Mouse (Mus musculus) left cerebral cortex, postnatal 25 days (tissue): Measurements from ENCODE around the gene Xdh. TPM values are rescaled to one million over a fixed set of nuclear protein-coding genes. Genes with fewer than 3 reads are reported as not detected.
"Not testable (repeated sequence)": the region's sequence is repeated elsewhere in the genome, so short reads cannot be mapped to it uniquely, and the experiment has no call there.

Experiments
- DNase-seq, 2 experiments: peaks; one replicate each; pipeline ENCODE4 v3.0.0; 2022; ENCODE audit warnings: low spot score in 2 of 2, mixed read lengths in 1 of 2
- intact Hi-C: fragments of 180-260 bp; cut with DNase I; formaldehyde crosslinking; loops from one replicate; pipeline ENCODE4 v1.15.1; 2025
- total RNA-seq, 2 experiments: library from RNA; stranded (reverse); gene quantifications; 2 replicates each; pipeline ENCODE4 v1.2.3; 2021

Xdh gene
- total RNA-seq, 2 experiments from 2014 or later: 3.9 to 5.2 TPM

DNA sequence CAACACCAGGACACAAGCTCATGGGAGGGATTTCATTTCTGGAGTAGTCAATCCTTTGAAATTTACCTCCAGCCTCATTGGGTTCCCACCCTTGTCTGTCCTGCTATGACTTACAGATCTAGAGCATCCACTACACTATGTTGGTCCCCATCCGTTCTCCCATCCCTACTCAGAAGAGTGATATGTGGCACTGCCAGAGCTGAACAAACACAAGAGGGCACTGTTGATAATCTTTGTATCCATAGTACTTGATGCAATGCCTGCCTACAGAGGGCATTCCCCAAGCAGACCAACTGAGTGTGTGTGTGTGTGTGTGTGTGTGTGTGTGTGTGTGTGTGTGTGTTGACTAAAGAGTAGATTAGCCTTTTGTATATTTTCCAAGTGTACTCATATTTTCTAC lies 58.4 kb downstream of the Xdh start:
- peak in 1 of 2 experiments; percentile 28 for DNase-seq
- intact Hi-C loops: no loop called here

DNA sequence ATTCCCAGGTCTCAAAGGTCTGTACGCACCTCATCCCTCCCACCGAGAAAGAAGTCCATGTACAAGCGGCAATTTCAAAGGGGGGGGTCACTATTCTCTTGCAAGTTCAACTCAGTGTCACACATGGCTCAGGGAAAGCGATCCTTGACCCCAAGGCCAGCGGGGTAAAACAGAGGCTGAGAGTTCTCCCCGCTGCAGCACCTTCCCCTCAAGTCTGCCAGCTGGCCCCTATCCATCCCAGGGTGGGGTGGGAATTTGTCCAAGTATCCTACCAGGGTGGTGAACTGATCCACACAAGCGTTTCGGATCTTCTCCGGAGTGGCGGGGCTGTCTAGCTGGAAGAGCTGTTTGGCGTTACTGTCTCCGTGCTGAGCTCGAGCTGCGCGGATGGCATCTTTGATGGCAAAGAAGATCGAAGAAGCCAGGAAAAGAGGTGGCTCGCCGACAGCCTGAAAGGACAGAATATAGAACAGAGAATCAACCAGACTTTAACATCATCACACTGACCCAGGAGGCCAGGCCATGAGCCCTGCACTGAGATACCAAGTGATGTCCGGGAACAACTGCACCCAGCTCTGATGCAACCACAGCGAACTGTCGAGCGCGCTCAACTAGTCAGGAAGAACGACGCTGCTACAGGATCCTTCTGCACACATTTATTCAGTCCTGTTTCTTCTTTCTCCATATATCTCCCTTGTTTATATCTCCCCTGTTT lies 63.8 kb downstream of the Xdh start:
- intact Hi-C loops: loop anchor here (10.0 kb wide), 1 partner anchor 1031 kb away; no protein-coding TSS in a partner anchor
- no peak for DNase-seq

DNA sequence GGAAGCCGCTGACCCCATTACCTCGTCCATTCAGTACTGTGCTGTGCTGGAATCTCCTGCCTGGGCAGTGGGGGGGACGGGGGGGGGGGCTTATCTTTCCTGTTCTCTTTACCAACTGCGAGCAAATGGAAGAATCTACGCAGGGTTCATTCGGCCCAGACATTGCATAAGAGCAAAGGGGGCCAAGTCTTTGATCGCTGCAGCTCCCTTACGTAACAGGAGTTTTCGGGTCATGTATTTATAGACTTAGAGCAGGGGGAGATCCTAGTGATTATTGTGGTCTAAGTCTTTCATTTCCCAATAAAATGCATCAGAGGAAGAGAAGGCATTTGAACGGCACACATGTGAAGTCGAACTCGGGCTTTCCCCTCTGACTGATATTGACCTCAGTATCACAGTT lies 66.7 kb downstream of the Xdh start:
- DNase-seq: no peak
- intact Hi-C loops: loop anchor here (5.0 to 10.0 kb wide), 2 partner anchors 311 to 1029 kb away; no protein-coding TSS in a partner anchor

DNA sequence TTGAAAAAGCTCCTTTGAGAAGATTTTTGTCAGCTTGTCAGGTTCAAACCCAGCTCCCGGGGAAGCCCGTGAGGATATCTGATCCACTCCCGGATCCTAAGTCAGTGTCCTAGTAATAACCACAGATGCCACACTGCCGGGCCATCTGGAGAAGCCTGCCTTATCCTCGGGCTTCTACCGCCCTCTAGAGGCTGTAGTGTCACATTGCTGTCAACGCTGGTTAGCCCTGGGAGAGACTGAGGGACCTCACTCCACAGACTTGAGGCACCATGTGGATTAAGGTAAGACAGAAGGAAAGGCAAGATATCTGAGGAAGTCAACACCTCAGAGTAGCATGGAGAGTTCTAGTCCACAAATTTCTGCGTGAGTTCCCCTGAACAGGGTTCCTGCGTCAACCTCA lies 67.8 kb downstream of the Xdh start:
- DNase-seq: peak; percentile 77 to 91
- intact Hi-C loops: loop anchor here (1.0 to 10.0 kb wide), 5 partner anchors 78 to 1027 kb away; partner anchors contain the start of gene Ehd3

DNA sequence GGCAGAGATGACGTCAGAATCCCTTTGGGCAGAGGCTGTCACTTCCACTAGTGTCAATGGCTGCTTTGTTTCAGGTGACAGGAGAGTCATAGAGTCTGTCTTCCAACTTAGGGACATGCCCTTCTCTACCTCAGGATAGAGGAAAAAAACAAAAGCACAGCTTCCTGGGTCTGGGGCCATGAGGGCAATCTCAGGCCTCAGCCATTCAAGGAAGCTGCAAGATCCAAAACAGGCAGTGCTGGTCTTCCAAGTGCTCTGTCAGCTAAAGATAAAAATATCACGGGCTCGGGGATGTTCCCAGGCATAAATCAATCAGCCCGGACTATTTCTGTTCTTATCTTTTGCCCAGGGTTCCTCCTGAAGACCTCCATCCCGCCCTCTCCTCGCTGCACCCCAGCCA lies 68.7 kb downstream of the Xdh start:
- no peak for DNase-seq
- intact Hi-C loops: loop anchor here (2.0 to 10.0 kb wide), 3 partner anchors 50 to 1026 kb away; no protein-coding TSS in a partner anchor

DNA sequence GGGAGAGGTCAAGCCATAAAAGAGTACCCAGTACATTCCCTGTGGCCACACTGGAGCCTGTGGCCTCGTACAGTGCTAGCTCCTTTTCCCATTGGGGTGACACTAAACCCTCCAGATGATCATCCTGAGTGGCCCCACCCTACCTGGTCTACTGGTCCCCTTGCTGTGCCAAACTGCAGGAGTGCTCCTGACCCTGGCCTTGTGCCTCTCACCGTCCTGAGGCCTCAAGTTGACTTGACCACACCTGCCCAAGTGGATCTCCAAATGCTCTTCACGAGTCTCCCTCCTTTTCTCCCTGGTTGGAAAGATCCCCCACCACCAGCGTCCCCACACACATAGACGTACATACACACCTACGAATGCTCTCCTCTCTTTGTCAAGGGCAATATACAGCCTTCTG lies 69.7 kb downstream of the Xdh start:
- intact Hi-C loops: loop anchor here (2.0 to 10.0 kb wide), 3 partner anchors 49 to 1025 kb away; no protein-coding TSS in a partner anchor
- no peak for DNase-seq

DNA sequence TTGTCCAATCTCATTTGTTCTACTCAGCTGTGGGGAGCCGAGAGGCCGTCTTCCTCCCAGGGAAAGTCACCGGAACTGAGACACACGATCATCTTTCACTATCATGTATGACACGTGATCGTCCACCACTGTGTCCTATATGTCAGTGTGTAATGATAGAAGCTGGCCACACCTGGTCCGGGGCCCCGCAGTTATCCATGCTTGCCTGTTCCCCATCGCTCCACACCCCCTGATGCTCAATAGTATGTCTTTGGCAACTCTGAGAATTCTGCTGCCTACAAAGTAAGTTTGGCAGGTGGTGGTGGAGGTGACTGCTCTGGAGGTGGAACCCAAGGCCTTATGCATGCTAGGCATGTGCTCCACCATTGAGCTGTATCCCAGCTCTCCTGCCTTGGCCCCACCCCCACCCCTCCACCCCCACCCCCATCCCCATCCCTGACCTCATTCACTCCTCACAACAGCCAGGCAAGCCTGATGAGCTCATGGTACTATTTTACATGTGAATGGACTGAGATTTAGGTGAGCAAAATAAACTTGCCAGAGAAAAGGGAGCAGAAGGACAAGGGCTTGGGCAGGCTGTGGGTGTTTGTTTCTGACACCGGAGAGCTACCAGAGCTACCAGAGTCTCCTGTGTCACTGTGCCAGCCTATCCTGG lies 70.6 kb downstream of the Xdh start:
- DNase-seq: no peak
- intact Hi-C loops: no loop called here

DNA sequence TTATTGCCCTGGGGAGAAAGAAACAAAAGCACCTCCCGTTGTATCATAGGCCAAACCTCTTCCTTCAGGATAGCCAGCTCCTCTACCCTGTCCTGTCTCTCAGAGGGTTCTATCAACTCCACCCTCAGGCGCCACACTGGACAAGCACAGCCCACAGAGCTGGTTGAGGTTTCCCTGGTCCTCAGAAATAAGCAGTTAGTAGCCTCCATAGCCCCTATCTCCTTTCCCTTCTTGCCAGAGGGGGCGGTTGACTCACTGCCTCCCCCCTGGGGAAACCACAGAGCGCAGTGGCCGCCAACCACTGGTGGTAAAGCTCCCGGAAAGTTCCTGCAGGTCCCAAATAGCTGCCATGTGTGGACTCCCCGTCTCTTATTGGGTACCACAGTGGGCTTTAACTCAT lies 74.3 kb downstream of the Xdh start:
- intact Hi-C loops: loop anchor here (2.0 kb wide), 1 partner anchor 31 kb away; no protein-coding TSS in a partner anchor

DNA sequence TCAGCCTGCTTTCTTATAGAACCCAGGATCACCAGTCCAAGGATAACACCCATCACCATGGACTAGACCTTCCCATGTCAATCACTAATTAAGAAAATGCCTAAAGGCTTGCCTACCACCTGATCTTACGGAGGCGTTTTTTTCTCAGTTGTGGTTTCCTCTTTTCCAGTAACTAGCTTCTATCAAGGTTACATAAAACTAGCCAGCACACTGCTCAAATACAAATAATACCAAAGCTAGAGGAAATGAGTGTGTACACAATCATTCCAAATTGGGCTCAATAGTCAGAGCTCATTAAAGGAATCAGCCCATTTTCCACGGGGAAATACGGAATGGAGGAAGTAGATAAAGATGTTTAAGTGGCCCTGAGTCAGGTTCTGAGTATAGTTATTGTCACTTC lies 74.7 kb downstream of the Xdh start:
- no peak for DNase-seq
- intact Hi-C loops: loop anchor here (2.0 kb wide), 1 partner anchor 30 kb away; no protein-coding TSS in a partner anchor

More for the DNA sequence above, 74.3 kb downstream of the Xdh start:
- no peak for DNase-seq

DNA sequence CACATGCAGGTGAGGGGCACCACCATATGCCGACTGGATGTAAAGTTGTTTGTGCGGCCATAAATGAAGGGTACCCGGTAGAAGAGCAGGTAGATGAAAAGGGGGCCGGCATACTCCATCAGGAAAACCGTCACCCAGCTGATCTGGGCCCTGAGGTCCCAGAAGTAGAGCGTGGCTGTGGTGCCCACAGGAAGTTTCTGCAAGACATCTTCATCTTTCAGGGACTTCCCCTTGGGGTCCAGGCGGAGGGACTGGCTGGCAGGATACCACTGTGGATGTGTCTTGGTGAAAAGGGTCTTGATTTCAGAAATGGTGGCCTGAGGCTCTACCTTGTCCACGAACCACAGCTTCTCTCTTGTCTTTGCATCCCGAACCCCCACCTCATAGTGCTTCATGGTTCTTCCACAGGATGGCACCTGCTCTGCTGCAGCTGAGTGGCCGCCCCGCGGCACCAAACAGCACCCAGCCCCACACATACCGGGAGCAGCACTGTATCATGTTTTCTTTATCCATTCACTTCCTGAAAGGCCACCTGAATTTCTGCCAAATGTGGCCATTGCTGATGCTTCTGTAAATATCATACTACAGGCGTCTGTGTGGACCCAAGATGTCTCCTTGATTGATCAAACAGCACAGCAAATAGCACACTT lies 78.9 kb downstream of the Xdh start:
- intact Hi-C loops: no loop called here

DNA sequence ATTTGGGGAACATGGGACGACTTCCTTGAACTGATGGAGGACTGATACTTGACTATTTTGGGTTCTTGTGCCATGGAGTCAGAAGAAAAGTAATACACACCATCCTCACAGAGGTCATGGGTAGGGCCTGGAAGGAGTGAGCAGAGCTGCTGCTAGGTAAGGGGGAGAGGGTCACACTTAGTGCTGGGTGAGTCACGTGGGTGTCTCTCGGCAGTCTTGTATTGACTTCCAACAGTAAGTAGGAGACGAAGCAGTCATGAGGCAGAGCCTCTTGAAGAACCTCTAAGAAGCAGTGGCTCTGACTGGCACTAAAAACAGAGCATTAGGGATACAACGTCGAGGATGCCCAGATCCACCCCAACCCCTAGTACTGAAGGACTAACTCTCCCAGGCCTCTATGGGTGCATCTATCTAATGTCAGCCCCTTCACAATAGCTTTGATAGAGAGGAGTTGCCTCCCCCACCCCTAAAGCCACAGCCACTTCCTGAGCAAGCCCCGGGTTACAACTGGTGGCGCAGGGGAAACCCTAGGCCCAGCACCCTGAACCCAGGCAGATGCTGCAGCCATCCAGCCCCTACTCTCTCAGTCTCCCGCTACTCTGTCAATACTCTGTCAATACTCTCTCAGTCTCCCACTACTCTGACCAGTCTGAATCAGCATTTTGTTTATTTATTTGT lies 80.8 kb downstream of the Xdh start:
- intact Hi-C loops: no loop called here

More for the DNA sequence above, 78.9 kb downstream of the Xdh start:
- DNase-seq: no peak

DNA sequence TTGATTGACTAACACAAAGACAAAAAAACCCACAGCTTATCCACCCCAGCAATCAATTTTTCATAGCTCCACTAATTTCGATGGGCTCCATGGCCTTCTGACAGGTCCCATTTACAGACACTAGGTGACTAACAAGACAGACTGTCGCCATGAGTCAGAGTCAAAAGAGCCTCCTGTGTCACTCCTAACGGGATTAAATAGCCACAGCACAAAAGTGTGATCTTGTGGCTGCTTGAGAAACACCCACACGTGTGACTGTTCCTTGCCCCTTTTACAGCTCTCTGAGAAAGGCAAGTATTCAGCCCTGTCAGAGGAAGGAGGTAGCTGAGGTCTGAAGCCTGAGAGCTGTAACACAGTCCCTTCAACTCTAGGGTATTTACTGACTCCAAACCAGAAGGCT lies 96.3 kb downstream of the Xdh start:
- intact Hi-C loops: no loop called here

More for the DNA sequence above, 80.8 kb downstream of the Xdh start:
- no peak for DNase-seq

DNA sequence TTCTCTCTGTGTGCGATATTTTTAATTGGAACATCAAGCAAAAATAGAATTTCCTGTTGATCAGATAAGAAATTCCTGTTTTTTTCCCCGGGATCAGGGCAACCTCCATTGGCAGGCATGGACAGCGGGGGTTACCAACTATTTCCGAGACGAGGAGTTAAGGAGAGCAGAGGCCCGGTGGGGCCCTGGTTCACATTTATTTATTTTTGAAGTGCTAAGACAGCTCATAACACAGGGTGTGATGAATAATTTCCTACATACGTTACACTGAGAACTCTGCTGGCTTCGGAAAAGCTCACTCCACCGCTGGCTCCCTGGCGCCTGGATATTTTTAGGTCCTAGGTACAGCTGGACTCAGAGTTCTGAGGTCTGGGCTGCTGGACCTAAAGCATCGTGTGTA lies 97.0 kb downstream of the Xdh start:
- intact Hi-C loops: no loop called here

More for the DNA sequence above, 96.3 kb downstream of the Xdh start:
- peak in 1 of 2 experiments; percentile 28 for DNase-seq

DNA sequence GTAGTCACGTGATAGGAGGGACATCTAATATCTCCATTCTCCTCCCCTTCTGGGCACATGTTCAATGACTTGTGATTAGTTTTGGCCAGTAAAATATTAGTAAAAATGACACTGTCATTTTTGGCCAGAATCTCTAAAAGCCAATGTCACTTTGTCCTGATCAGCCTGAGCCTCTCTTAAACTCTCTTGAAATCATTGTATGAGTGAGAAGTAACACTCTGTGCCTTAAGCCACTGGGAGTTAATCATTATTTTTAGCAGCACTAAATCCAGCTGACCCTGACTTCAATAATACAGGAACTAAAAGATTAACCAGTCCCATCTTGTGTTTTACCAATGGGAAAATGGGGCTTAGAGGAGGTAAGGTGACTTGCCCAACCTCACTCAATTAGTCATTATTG lies 102.6 kb downstream of the Xdh start:
- intact Hi-C loops: no loop called here
- DNase-seq: no peak

More for the DNA sequence above, 97.0 kb downstream of the Xdh start:
- DNase-seq: peak in 1 of 2 experiments; percentile 13

DNA sequence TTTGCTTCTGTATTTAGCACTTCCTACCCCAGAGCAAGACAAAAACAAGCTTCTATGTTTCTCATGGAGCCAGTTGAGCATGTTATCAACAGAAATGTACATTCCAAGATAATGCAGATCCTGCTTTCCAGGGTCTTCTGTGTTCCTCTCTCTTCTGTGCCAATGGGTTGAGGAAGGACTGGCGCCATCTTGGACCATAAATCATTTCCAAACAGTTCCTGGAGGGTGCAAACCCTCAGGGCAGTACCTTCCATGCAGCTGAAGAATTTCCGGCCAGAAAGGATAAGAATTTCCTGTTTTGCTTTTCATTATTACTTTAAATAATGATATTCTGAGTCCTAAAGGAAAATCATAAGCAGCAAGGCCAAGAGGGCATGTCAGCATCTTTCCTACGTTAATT lies 104.4 kb downstream of the Xdh start:
- no peak for DNase-seq
- intact Hi-C loops: loop anchor here (2.0 kb wide), 1 partner anchor 29 kb away; no protein-coding TSS in a partner anchor

DNA sequence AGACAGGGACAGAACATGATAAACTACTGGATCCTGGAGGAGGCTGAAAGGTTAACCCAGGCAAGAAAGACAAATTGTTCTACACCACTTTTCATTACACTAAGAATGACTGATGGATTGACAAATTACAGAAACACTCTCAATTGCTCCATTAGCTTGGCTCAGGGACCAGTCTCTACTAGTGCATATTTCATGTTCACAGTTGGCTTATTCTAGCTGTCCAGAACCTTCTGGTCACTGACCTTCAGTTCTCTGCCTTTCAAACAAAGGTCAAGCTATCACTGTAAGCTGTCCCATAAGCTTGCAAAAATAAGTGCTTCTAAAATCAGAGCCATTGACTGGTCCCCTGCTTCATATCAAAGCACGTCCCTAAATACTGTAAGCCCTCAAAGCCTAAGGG lies 107.0 kb downstream of the Xdh start:
- intact Hi-C loops: no loop called here
- no peak for DNase-seq

DNA sequence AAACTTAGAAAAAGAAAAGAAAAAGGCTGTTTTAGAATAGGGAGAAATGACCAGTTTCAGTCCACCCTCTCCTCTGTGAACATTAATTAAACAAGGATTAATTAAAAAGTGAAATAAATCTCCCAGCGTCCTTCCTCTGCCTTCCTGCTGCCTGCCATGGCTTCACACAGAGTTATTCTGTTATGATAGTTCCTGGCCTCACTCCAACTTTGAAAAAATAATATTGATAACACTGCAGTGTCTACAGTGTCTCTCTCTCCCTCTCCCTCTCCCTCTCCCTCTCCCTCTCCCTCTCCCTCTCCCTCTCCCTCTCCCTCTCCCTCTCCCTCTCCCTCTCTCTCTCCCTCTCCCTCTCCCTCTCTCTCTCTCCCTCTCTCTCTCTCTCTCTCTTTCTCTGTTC lies 110.1 kb downstream of the Xdh start:
- intact Hi-C loops, DNase-seq: not testable (repeated sequence)

DNA sequence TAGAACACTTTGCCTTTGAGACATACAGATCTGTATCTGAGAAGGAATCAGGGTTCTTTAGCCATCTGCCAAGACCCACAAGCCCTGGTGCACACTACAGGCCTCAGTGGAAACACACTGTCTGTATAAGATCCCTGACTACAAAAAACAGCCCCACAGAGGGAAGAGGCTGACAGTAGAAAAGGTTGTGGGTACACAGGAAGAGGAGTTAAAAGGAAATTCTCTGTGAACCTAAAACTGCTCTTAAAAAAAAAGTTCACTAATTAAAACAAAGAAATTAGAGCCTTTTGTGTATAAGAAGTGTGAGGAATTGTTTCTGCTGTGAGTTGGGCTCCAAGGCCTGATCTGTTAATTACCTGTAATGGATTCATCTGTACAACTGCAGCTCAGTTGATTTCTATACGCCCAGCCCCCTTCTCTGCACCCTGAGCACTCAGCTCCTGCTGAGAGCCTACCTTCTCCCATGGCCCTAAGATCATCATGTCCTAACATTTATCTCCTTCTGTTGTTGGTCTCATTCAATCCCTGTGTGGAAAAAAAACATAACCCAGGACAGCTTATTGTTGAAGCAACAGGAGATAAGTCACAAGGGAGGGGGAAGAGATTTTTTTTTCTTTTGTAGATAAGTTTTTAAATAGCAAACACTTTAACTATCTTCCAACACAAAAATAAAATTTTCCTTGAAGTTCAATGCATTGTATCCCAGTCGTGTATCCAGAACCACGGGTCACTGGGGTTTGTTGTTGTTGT lies 110.7 kb downstream of the Xdh start:
- DNase-seq: no peak
- intact Hi-C loops: no loop called here

DNA sequence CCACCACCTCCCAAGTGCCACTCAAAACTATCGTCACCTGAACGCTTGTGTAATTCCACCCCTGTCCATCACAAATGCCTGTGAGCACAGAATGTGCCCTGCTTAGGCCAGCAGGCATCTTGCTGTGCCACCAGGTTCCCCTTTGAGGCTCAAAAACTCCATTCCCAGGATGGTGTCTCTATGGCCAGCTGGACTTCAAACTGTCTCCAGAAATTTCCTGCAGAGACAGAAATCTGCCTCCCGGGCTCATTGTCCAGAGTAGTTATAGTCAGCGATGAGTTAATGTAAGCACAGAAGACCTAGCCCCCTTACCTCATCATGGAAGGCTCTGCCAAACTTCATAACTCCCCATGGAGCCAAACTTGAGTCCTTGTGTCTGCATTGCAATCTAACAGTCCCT lies 112.8 kb downstream of the Xdh start:
- intact Hi-C loops: no loop called here
- DNase-seq: no peak
